In the genomic region with DNA sequence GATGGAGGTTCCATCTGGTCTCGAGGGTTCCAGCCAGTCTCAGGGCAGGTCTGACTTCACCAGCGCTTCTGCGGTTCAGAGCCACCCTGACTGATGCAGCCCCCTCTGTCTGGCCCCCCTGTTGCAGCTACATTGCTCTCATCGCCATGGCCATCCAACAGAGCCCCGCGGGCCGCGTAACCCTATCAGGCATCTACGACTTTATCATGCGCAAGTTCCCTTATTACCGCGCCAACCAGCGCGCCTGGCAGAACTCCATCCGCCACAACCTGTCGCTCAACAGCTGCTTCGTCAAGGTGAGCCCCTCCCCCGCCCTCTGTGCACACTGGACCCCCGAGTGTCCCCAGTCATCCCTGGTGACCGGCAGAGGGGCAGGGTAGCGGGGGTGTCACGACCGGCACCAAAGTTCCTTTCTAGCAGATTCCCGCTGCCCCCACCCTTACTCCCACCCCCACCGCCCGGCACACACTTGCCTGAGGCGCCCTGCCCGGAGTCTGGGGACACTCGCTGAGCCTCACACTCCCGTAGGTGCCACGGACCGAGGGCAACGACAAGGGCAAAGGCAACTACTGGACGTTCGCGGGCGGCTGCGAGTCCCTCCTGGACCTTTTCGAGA, we compare ENCODE assay signal across 8 mouse cellular contexts. TPM values are rescaled to one million over a fixed set of nuclear protein-coding genes. Genes with fewer than 3 reads are reported as not detected.
DNase-seq lines count a peak whose midpoint lies in the region; ATAC-seq and TF ChIP-seq lines count a peak whose summit lies in the region.

No protein-coding gene starts in this region.

- H3K9me3 ChIP-seq in megakaryocyte, embryonic 14.5 days: peaks cover 36% of the 10 kb centered on the region

- peak overlapping the region; percentile 58 for H3K4me3 ChIP-seq in bone marrow, adult 2 months (replicated peaks; ENCODE audit: control insufficient read depth, low read depth, low read length)
- H3K4me3 ChIP-seq in megakaryocyte, embryonic 14.5 days (replicated peaks): peak overlapping the region; percentile 77

- H3K36me3 ChIP-seq in megakaryocyte, embryonic 14.5 days (replicated peaks; ENCODE audit: low read length): no peaks in the 10 kb centered on the region

- TF ChIP-seq CTCF in bone marrow, adult 2 months (IDR thresholded peaks at IDR 0.05; ENCODE audit: control insufficient read depth, insufficient read depth, low read length): no peak

- peak; percentile 72 to 78 for ATAC-seq in hematopoietic stem cell, adult 5-6 weeks (replicated peaks in 1 of 2; ENCODE audit: insufficient read depth in 1 of 2, low FRiP score in 2 of 2, low TSS enrichment in 1 of 2, low read depth in 1 of 2, poor library complexity in 2 of 2, severe bottlenecking in 2 of 2)

- TF ChIP-seq POLR2A in bone marrow, adult 2 months (IDR thresholded peaks at IDR 0.05; ENCODE audit: borderline replicate concordance, control insufficient read depth, low read depth, low read length): no peak; the same call in 1 of the 2 replicates

- DNase-seq in adrenal gland, postnatal 10 days: peak; percentile 19
- no peak for DNase-seq in adrenal gland, adult 2 months
- DNase-seq in B cell, adult 2 months: no peak
- no peak for DNase-seq in ovary, postnatal 10 days (ENCODE audit: low spot score)
- DNase-seq in cerebellum, adult 9-10 months: no peak

- no peaks in the 10 kb centered on the region for H3K4me1 ChIP-seq in bone marrow, adult 2 months (ENCODE audit: control insufficient read depth, insufficient read depth, low read length)
- H3K4me1 ChIP-seq in megakaryocyte, embryonic 14.5 days: peaks cover 8% of the 10 kb centered on the region

- no peak overlapping the region for H3K27ac ChIP-seq in bone marrow, adult 2 months (ENCODE audit: control insufficient read depth, insufficient read depth, low read depth, low read length, poor library complexity)

- peaks cover 81% of the 10 kb centered on the region for H3K27me3 ChIP-seq in megakaryocyte, embryonic 14.5 days (replicated peaks)

- 1% methylated on average over 39 of the region's 39 CpGs for WGBS in bone marrow, adult 2 months

RNA-seq across cellular contexts. Expression of a gene that starts 0.9 kb away (rescaled TPM):
- not detected for total RNA-seq in adrenal gland, postnatal 10 days (2021)
- not detected for total RNA-seq in adrenal gland, adult 2 months (2021)
- polyA plus RNA-seq in adrenal gland, adult 2 months (2012; rRNA removed): 0.18 TPM in 1 of 2 replicates, not detected in the other
- not detected in 2 replicates for polyA plus RNA-seq in bone marrow, adult 2 months (2011; ENCODE audit: insufficient read depth, insufficient read length, low replicate concordance, missing spikeins)
- total RNA-seq in hematopoietic stem cell, adult 5-6 weeks (2017): 0.63 TPM in 1 of 2 replicates, not detected in the other
- polyA plus RNA-seq in megakaryocyte, embryonic 14.5 days (2012; ENCODE audit: insufficient read depth, low replicate concordance): not detected in 2 replicates
